Mouse (Mus musculus): ENCODE results near the gene Mdga2.

- TF ChIP-seq CTCF (IDR thresholded peaks at IDR 0.05; ENCODE audit: borderline replicate concordance, insufficient read depth, low read depth, low read length) (no peak), POLR2A (IDR thresholded peaks at IDR 0.05; ENCODE audit: borderline replicate concordance, insufficient read depth, low read length) (no peak)
Observed at GRCm38 (mm10) chr12:66896790-66897189, 325.6 kb downstream of the Mdga2 start.

Data from cerebellum, adult 2 months (tissue).